Mouse (Mus musculus): ENCODE results near the gene Med28. TPM values are rescaled to one million over a fixed set of nuclear protein-coding genes. Genes with fewer than 3 reads are reported as not detected.

Gene Med28
- total and polyA plus RNA-seq, 3 experiments, result 177 to 195 TPM; not detected in 1

DNA sequence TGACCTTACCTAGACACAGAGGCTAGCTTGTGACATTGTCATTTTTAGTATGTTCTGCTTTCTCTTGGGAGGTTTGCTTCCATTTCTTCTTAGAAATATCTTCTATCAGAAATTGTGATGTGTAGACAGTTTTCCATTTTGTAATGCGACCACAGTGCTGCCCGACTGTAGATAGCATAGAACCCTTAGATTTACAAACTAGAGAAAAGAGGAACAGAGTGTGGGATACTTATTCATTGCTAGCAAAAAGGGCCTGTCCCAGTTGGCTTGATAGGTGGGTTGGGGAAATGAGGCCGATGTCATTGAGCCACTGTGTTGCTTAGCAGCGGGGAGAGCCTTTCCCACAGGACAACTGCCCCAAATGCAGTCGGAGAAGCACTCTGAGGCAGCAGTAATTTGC is 22.5 kb upstream of the Med28 start:
- Histone ChIP-seq H3K4me3 (ENCODE audit: control insufficient read depth in 1 of 2, insufficient read depth in 1 of 2, low read depth in 2 of 2, low read length in 2 of 2) (no peak overlapping the region), H3K4me1 (ENCODE audit: control insufficient read depth in 1 of 2, insufficient read depth in 2 of 2, low read length in 2 of 2) (peaks cover 7 to 12% of the 10 kb centered on the region in 2 experiments), H3K27ac (ENCODE audit: control insufficient read depth, low read depth, low read length) (no peak overlapping the region), H3K36me3 (ENCODE audit: control insufficient read depth in 1 of 2, insufficient read depth in 2 of 2, low read length in 2 of 2) (peaks cover 12 to 22% of the 10 kb centered on the region in 2 experiments), H3K9ac (ENCODE audit: control insufficient read depth, low read depth, low read length, poor library complexity, severe bottlenecking) (no peak overlapping the region), H3K9me3 (replicated peaks; ENCODE audit: insufficient read depth, low read length) (no peaks in the 10 kb centered on the region), H3K27me3 (ENCODE audit: control insufficient read depth in 1 of 2, insufficient read depth in 2 of 2, low read length in 2 of 2) (no peaks in the 10 kb centered on the region), H3K79me2 (ENCODE audit: control insufficient read depth, insufficient read depth, low read length, poor library complexity) (peaks cover 26% of the 10 kb centered on the region)
- peak; percentile 48 for DNase-seq (ENCODE audit: low read depth, low spot score)
- no peak for TF ChIP-seq UBTF (IDR thresholded peaks at IDR 0.05; ENCODE audit: borderline replicate concordance, insufficient read depth, low read depth, low read length)
- TF ChIP-seq GATA1 (IDR thresholded peaks at IDR 0.05; ENCODE audit: low read depth, low read length), result no peak
- no peak for TF ChIP-seq NELFE (IDR thresholded peaks at IDR 0.05; ENCODE audit: low read depth, low read length)
- no peak for TF ChIP-seq RAD21 (IDR thresholded peaks at IDR 0.05; ENCODE audit: low read depth, low read length)
- no peak for TF ChIP-seq USF2 (IDR thresholded peaks at IDR 0.05; ENCODE audit: borderline replicate concordance in 1 of 2, insufficient read depth in 1 of 2, low read depth in 1 of 2, low read length in 2 of 2)
- TF ChIP-seq ETS1 (IDR thresholded peaks at IDR 0.05; ENCODE audit: low read depth, low read length), result no peak
- TF ChIP-seq KAT2A (conservative IDR thresholded peaks at IDR 0.05; ENCODE audit: low read depth, low read length), result no peak
- TF ChIP-seq USF1 (IDR thresholded peaks at IDR 0.05; ENCODE audit: low read depth, low read length), result no peak
- no peak for TF ChIP-seq MEF2A (IDR thresholded peaks at IDR 0.05; ENCODE audit: extremely low read depth, insufficient replicate concordance, low read depth, low read length, poor library complexity, severe bottlenecking)
- TF ChIP-seq NRF1 (IDR thresholded peaks at IDR 0.05; ENCODE audit: insufficient read depth, low read depth, low read length, poor library complexity, severe bottlenecking), result no peak
- no peak for TF ChIP-seq ELF1 (IDR thresholded peaks at IDR 0.05; ENCODE audit: low read depth, low read length)
- no peak for TF ChIP-seq MAZ (IDR thresholded peaks at IDR 0.05; ENCODE audit: low read depth, low read length)
- no peak for TF ChIP-seq SMC3 (IDR thresholded peaks at IDR 0.05; ENCODE audit: low read depth, low read length)

DNA sequence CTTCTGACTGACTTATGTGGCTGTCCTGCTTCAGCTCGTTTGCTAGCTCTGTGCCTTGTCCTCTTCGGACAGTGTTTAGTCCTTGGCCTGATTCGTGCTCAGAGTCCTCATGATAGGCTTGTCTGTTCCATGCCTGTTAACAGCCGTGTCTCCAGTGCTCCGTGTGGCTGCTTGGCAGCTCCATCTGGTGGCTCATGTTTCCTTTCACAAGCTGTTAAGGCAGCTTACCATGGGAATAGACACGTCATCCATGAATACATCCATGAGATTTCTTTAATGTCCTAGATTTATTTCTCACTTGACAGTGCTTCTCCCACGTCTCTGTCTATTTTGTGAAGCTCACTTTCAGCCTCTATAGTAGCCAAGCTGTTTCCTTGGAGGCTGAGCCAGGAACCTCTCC is 10.0 kb upstream of the Med28 start:
- Histone ChIP-seq H3K4me1 (ENCODE audit: control insufficient read depth in 1 of 2, insufficient read depth in 2 of 2, low read length in 2 of 2) (no peaks in the 10 kb centered on the region), H3K27me3 (ENCODE audit: control insufficient read depth in 1 of 2, insufficient read depth in 2 of 2, low read length in 2 of 2) (no peaks in the 10 kb centered on the region), H3K36me3 (ENCODE audit: control insufficient read depth in 1 of 2, insufficient read depth in 2 of 2, low read length in 2 of 2) (peaks cover 0 to 10% of the 10 kb centered on the region in 2 experiments; a peak in 2 of 4 replicates), H3K27ac (ENCODE audit: control insufficient read depth, low read depth, low read length) (no peak overlapping the region), H3K9ac (ENCODE audit: control insufficient read depth, low read depth, low read length, poor library complexity, severe bottlenecking) (no peak overlapping the region), H3K9me3 (replicated peaks; ENCODE audit: insufficient read depth, low read length) (no peaks in the 10 kb centered on the region), H3K79me2 (ENCODE audit: control insufficient read depth, insufficient read depth, low read length, poor library complexity) (no peaks in the 10 kb centered on the region), H3K4me3 (ENCODE audit: control insufficient read depth in 1 of 2, insufficient read depth in 1 of 2, low read depth in 2 of 2, low read length in 2 of 2) (no peak overlapping the region)
- no peak for TF ChIP-seq ZMIZ1 (IDR thresholded peaks at IDR 0.05; ENCODE audit: low read depth, low read length)
- TF ChIP-seq HCFC1 (IDR thresholded peaks at IDR 0.05; ENCODE audit: low read depth, low read length), result no peak
- TF ChIP-seq MEF2A (IDR thresholded peaks at IDR 0.05; ENCODE audit: extremely low read depth, insufficient replicate concordance, low read depth, low read length, poor library complexity, severe bottlenecking), result no peak
- no peak for TF ChIP-seq RAD21 (IDR thresholded peaks at IDR 0.05; ENCODE audit: low read depth, low read length)
- TF ChIP-seq CHD2 (IDR thresholded peaks at IDR 0.05; ENCODE audit: low read length), result no peak
- TF ChIP-seq POLR2AphosphoS2 (IDR thresholded peaks at IDR 0.05; ENCODE audit: low read length), result no peak
- DNase-seq (ENCODE audit: low read depth, low spot score), result no peak
